Mouse (Mus musculus) cerebellum, adult 2 months (tissue): Measurements from ENCODE around the gene Pck2.

Experiments
- CTCF ChIP-seq: fragments of 200-500 bp; IDR thresholded peaks from 2 replicates; pipeline ENCODE4 v1.5.1; 2011; ENCODE audit warnings: low read depth, mild to moderate bottlenecking, control low read depth, low read length, moderate library complexity, borderline replicate concordance; ENCODE audit not compliant: insufficient read depth
- POLR2A ChIP-seq: fragments of 200-500 bp; IDR thresholded peaks from 2 replicates; pipeline ENCODE4 v1.6.1; 2011; ENCODE audit warnings: low read length, control low read depth, borderline replicate concordance; ENCODE audit not compliant: insufficient read depth

DNA sequence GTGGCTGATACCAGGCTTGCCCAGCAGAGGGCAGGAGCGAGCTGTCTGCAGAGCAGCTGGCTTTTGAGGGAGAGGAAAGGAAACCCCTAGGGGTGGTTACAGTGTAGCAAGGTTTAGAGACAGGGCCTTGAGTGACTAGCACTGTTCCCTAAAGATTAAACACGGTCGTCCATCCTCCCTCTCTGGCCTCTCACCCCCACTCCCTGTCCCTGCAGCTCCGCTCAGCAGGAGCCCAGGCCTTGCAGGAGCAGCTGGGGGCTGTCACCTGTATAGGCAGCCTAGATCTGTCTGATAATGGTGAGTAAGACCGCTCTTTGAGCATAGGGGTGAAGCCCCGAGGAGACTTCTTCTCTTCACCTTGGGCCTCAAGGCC is 42.6 kb upstream of the Pck2 start:
- peak; percentile 98 for TF ChIP-seq CTCF
- no peak for TF ChIP-seq POLR2A
